Mouse (Mus musculus) thymus, adult 2 months (tissue): ENCODE measurements around the gene Ythdf2. TPM values are rescaled to one million over a fixed set of nuclear protein-coding genes. Genes with fewer than 3 reads are reported as not detected.

Experiments used
- DNase-seq: peaks from one replicate; pipeline ENCODE4 v3.0.0; 2021
- H3K27ac ChIP-seq: fragments of 200-500 bp; 2 replicates; pipeline ENCODE4 v1.5.1; 2012; ENCODE audit warnings: low read length, control low read depth; ENCODE audit not compliant: control insufficient read depth, insufficient read depth
- H3K27me3 ChIP-seq: fragments of 200-500 bp; 2 replicates; pipeline ENCODE4 v1.6.1; 2012; ENCODE audit warnings: mild to moderate bottlenecking, low read length, moderate library complexity, mixed read lengths; ENCODE audit not compliant: control insufficient read depth, insufficient read depth
- H3K36me3 ChIP-seq: fragments of 200-500 bp; 2 replicates; pipeline ENCODE4 v1.6.1; 2012; ENCODE audit warnings: mild to moderate bottlenecking, low read length, moderate library complexity; ENCODE audit not compliant: control insufficient read depth, insufficient read depth
- H3K4me1 ChIP-seq: fragments of 200-500 bp; replicated peaks from 2 replicates; pipeline ENCODE4 v1.6.1; 2012; ENCODE audit warnings: low read length; ENCODE audit not compliant: control insufficient read depth, insufficient read depth
- H3K4me3 ChIP-seq: fragments of 200-500 bp; 2 replicates; pipeline ENCODE4 v1.5.1; 2012; ENCODE audit warnings: mild to moderate bottlenecking, low read length, control low read depth, moderate library complexity; ENCODE audit not compliant: control insufficient read depth, insufficient read depth
- CTCF ChIP-seq: fragments of 200-500 bp; IDR thresholded peaks from 2 replicates; pipeline ENCODE4 v1.5.1; 2012; ENCODE audit warnings: mild to moderate bottlenecking, control low read depth, low read length, moderate library complexity, borderline replicate concordance; ENCODE audit not compliant: control insufficient read depth, poor library complexity, insufficient read depth; ENCODE audit errors: extremely low read depth
- POLR2A ChIP-seq: fragments of 200-500 bp; IDR thresholded peaks from 2 replicates; pipeline ENCODE4 v1.6.1; 2012; ENCODE audit warnings: mild to moderate bottlenecking, low read length, control low read depth, moderate library complexity; ENCODE audit not compliant: control insufficient read depth, poor library complexity, insufficient read depth; ENCODE audit errors: extremely low read depth
- WGBS: fragments of 180-500 bp; shearing (Covaris S2); methylation state at CpG from one replicate; pipeline ENCODE4 v1.1.7; 2018; 5-methylcytosine and 5-hydroxymethylcytosine counted together
- polyA plus RNA-seq: library from polyadenylated mRNA; depleted of rRNA; stranded (reverse); fragments of >200 nt; gene quantifications from 2 replicates; pipeline ENCODE4 v1.2.3, GENCODE M21; 2012

The Ythdf2 gene
- polyA plus RNA-seq, 1 experiment = 36.0 TPM

DNA sequence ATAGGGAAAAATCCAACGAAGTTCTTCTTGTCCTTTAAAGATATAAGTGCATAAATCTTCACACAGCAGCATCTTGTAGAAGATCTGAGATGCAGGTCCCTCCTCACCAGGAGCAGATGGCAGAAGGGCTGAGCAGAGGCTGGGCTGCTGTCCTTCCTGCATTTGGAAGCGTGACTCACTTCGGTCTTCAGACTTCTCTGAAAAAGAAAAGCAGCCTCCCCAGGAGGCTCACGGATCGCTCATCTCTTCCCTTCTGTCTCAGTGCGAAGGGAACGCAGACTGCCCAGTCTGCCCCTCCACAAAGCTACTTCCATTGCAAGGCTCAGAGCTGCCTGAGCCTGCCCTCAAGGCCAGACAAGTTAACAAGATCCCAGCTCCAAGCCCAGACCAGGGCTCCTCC lies 41.2 kb downstream of the Ythdf2 start:
- WGBS = 64% methylated on average over 7 of the region's 7 CpGs
- Histone ChIP-seq H3K36me3 (no peaks in the 10 kb centered on the region), H3K4me1 (no peaks in the 10 kb centered on the region), H3K27ac (no peak overlapping the region), H3K4me3 (no peak overlapping the region), H3K27me3 (no peaks in the 10 kb centered on the region)
- TF ChIP-seq POLR2A = no peak
- no peak for TF ChIP-seq CTCF
- no peak for DNase-seq

DNA sequence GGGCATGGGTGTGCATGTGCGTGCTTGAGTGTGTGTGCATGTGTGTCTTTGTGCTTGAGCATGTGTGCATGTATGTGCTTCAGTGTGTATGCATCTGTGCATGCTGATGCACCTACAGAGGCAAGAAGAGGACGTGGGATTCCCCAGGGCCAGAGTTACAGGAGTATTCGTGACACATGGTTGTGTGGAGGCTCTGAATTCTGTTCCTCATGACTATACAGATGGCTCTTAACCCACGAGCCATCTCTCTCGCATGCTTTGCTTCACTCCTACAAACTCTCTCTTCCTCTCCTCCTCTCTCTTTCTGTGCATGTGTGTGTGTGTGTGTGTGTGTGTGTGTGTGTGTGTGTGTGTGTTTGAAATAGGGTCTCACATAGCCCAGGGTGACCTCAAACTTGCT lies 42.3 kb downstream of the Ythdf2 start:
- Histone ChIP-seq H3K27ac (no peak overlapping the region), H3K27me3 (no peaks in the 10 kb centered on the region), H3K4me3 (no peak overlapping the region), H3K4me1 (no peaks in the 10 kb centered on the region), H3K36me3 (no peaks in the 10 kb centered on the region)
- WGBS = 81% methylated on average over 5 of the region's 5 CpGs
- DNase-seq = no peak
- no peak for TF ChIP-seq CTCF
- TF ChIP-seq POLR2A = no peak

DNA sequence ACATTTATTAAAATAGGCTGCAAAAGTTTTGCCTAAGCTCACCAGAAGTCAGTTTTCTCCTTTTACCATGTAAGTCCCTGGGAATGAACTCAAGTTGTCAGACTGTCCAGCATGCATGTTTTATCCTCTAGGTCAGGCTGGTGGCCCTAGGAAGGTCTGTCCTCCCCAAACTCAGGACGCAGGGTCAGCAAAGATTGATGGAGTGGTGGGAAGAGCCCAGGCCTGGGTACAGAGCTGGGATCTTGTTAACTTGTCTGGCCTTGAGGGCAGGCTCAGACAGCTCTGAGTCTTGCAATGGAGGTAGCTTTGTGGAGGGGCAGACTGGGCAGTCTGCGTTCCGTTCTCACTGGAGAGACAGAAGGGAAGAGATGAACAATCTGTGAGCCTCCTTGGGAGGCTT lies 42.8 kb downstream of the Ythdf2 start:
- WGBS = 94% methylated on average over 3 of the region's 3 CpGs
- Histone ChIP-seq H3K4me3 (no peak overlapping the region), H3K4me1 (no peaks in the 10 kb centered on the region), H3K27me3 (no peaks in the 10 kb centered on the region), H3K36me3 (no peaks in the 10 kb centered on the region), H3K27ac (no peak overlapping the region)
- TF ChIP-seq POLR2A = no peak
- no peak for TF ChIP-seq CTCF
- no peak for DNase-seq

DNA sequence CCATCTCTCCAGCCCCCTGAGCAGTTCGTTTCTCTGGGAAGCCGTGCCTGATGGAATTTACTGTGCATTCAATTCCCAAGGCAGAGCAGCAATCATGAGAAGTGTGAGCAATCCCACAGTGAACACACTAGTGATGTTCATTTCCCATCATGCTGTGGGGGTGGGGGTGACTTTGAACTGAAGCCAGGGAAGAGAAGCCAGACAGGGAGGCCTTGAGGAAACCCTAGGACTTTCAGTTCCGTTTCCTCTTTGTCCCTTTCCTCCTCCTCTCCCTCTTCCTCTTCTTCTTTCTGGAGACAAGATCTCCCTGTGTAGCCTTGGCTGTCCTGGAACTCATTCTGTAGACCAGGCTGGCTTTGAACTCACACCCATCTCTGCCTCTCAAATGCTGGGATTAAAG lies 44.7 kb downstream of the Ythdf2 start:
- TF ChIP-seq CTCF (no peak), POLR2A (no peak)
- H3K4me1 ChIP-seq = no peaks in the 10 kb centered on the region
- H3K36me3 ChIP-seq = no peaks in the 10 kb centered on the region
- no peak overlapping the region for H3K27ac ChIP-seq
- 91% methylated on average over 3 of the region's 3 CpGs for WGBS
- H3K27me3 ChIP-seq = no peaks in the 10 kb centered on the region
- no peak for DNase-seq
- no peak overlapping the region for H3K4me3 ChIP-seq

DNA sequence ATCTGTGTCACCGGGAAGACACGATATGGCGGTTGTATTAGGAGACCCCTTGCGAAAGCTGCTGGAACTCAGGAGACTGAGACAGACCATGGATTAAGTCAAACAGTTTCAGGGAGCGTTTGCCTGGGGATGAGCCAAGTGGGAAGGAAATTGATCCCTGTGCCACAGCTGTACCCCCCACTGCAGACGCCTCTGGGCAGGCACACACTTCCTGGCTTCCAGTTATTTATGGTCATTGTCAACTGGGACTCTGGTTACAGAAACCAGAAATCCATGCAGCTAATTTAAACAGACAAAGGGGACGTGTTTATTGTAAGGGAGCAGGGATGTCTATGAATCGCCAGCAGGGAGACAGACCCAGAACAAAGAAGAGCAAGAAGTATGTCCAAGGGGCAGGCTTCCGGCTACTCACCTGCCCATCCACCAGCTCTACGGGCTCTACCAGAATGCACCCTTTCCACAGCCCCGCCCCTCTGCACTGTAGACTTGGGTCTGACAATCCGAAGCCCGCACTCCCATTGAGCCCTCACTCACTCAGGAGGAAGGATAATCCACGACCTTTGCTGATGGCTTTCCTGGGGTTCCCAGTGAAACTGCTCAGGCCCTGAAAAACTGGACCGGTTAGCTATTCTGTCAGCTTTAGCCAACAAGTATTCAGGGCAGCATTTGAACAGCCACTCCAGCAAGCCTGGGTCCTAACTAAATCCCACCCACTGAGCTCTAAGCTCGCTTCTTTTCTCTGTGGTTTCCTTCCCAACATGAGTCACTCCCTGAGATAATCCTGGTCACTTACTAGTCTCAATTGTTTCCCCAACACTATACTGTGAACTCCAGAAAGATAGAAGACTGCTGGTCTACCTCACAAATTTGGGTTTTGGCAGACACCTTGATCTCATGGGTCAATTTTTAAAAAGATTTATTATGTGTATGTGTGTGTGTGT lies 45.5 kb downstream of the Ythdf2 start:
- Histone ChIP-seq H3K4me1 (no peaks in the 10 kb centered on the region), H3K36me3 (no peaks in the 10 kb centered on the region), H3K4me3 (no peak overlapping the region), H3K27ac (no peak overlapping the region), H3K27me3 (no peaks in the 10 kb centered on the region)
- DNase-seq = no peak
- WGBS = 86% methylated on average over 16 of the region's 16 CpGs
- TF ChIP-seq POLR2A (no peak), CTCF (no peak)

DNA sequence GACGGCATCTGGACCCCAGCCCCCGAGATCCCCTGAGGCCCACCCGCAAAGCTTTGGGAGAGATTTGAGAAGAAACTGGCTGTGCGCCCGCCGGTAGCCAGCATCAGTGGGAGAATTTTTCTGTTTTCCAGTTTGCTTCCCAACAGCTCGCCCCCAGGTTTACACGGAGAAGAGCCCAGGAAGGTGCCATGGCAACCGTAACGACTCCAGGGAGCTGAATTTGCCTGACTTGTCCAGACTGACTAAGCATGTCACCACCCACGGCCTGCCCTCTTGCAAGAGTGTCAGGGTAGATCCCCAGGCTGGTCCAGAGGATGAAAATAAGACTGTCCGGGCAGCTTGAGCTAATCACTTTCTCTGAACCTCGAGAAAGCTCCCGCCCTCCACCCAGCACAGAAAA lies 46.4 kb downstream of the Ythdf2 start:
- Histone ChIP-seq H3K27me3 (no peaks in the 10 kb centered on the region), H3K4me3 (no peak overlapping the region), H3K36me3 (no peaks in the 10 kb centered on the region), H3K27ac (no peak overlapping the region), H3K4me1 (no peaks in the 10 kb centered on the region)
- TF ChIP-seq POLR2A = no peak
- no peak for TF ChIP-seq CTCF
- no peak for DNase-seq
- 90% methylated on average over 14 of the region's 14 CpGs for WGBS
